Mouse (Mus musculus): ENCODE data around the gene Tepp.

The Tepp gene

GRCm38 (mm10) chr8:95331720-95332436 lies 21.5 kb downstream of the Tepp start, which contains the start of the genes Zfp319 and Usb1:
Gene Zfp319 (minus strand): TSS chr8:95331950.
Gene Usb1 (plus strand): TSS chr8:95332284.
- peak; percentile 97 for DNase-seq

- no peak for DNase-seq
These were observed 22.3 kb downstream of the Tepp start for GRCm38 (mm10) chr8:95332437-95333199.

GRCm38 (mm10) chr8:95335706-95336105 lies 25.3 kb downstream of the Tepp start:
- no peak for DNase-seq

GRCm38 (mm10) chr8:95336363-95336762 lies 26.0 kb downstream of the Tepp start:
- DNase-seq, result no peak

GRCm38 (mm10) chr8:95341721-95342120 lies 31.4 kb downstream of the Tepp start:
- DNase-seq, result no peak

- no peak for DNase-seq
These were observed 34.3 kb downstream of the Tepp start for GRCm38 (mm10) chr8:95344668-95345067.

- peak; percentile 86 for DNase-seq
These were observed 36.5 kb downstream of the Tepp start for GRCm38 (mm10) chr8:95346643-95347545.

GRCm38 (mm10) chr8:95348356-95348755 lies 38.0 kb downstream of the Tepp start:
- no peak for DNase-seq

- DNase-seq, result no peak
These were observed 38.7 kb downstream of the Tepp start for GRCm38 (mm10) chr8:95348811-95349630.

- DNase-seq, result peak; percentile 68
These were observed 41.1 kb downstream of the Tepp start for GRCm38 (mm10) chr8:95351461-95351860.

- DNase-seq, result peak; percentile 91
These were observed 41.9 kb downstream of the Tepp start, which contains the start of gene Mmp15 for GRCm38 (mm10) chr8:95352151-95352870. Gene Mmp15 (plus strand): TSS chr8:95352268.

- DNase-seq, result peak; percentile 80
These were observed 42.8 kb downstream of the Tepp start for GRCm38 (mm10) chr8:95352871-95353866.

- DNase-seq, result no peak
These were observed 44.2 kb downstream of the Tepp start for GRCm38 (mm10) chr8:95354606-95355005.

GRCm38 (mm10) chr8:95358550-95359411 lies 48.4 kb downstream of the Tepp start:
- DNase-seq, result no peak

- no peak for DNase-seq
These were observed 50.0 kb downstream of the Tepp start for GRCm38 (mm10) chr8:95360181-95361015.

- DNase-seq, result no peak
These were observed 50.6 kb downstream of the Tepp start for GRCm38 (mm10) chr8:95361016-95361341.

- no peak for DNase-seq
These were observed 51.9 kb downstream of the Tepp start for GRCm38 (mm10) chr8:95362272-95362671.

- DNase-seq, result no peak
These were observed 53.5 kb downstream of the Tepp start for GRCm38 (mm10) chr8:95363849-95364248.

All from embryo, embryonic 11 days (tissue).